Mouse (Mus musculus): ENCODE measurements at regions not wholly inside any gene's neighbourhood (a gene's known extent, or its start where the extent isn't known, plus 50 kb on each side); places are given as distances from the start of the nearest gene placed in this dataset.

DNA sequence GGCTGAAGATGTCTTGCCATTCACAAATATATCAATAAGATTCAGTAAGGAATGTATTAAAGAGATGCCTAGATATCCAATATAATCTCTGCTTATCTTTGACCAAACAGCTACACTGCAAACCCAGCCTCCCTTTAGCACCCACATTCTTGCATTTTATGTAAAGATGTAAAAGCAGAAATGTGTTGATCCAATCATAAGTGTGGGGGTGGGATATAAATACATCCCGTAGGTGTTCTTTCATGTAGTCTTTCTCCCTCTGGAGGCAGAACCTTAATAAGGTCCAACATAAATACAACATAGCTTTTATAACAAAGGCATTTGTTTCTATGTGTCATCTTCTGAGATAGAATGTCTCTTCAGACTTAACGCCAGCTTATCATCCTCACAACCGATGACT, 637.1 kb upstream of the Flrt2 start:
- Histone ChIP-seq H3K4me3 (no peak overlapping the region), H3K27me3 (ENCODE audit: low read depth, poor library complexity, severe bottlenecking) (no peaks in the 10 kb centered on the region), H3K27ac (no peak overlapping the region), H3K4me1 (no peaks in the 10 kb centered on the region), H3K36me3 (no peaks in the 10 kb centered on the region), H3K9me3 (replicated peaks) (no peaks in the 10 kb centered on the region)
- WGBS, result 90% methylated on average over 3 of the region's 3 CpGs
- DNase-seq (ENCODE audit: low spot score), result no peak

GRCm38 (mm10) chr12:95056926-95057325, 635.1 kb upstream of the Flrt2 start:
- H3K27me3 ChIP-seq (ENCODE audit: low read depth, poor library complexity, severe bottlenecking), result no peaks in the 10 kb centered on the region
- H3K27ac ChIP-seq, result no peak overlapping the region
- no peaks in the 10 kb centered on the region for H3K4me1 ChIP-seq
- WGBS, result 91% methylated on average over 7 of the region's 7 CpGs
- no peaks in the 10 kb centered on the region for H3K9me3 ChIP-seq (replicated peaks)
- no peak for DNase-seq (ENCODE audit: low spot score)
- H3K4me3 ChIP-seq, result no peak overlapping the region
- H3K36me3 ChIP-seq, result no peaks in the 10 kb centered on the region

GRCm38 (mm10) chr12:95059396-95059795, 632.6 kb upstream of the Flrt2 start:
- no peaks in the 10 kb centered on the region for H3K9me3 ChIP-seq (replicated peaks)
- WGBS, result 97% methylated on average over 2 of the region's 2 CpGs
- no peak overlapping the region for H3K4me3 ChIP-seq
- no peaks in the 10 kb centered on the region for H3K4me1 ChIP-seq
- no peak overlapping the region for H3K27ac ChIP-seq
- H3K27me3 ChIP-seq (ENCODE audit: low read depth, poor library complexity, severe bottlenecking), result no peaks in the 10 kb centered on the region
- DNase-seq (ENCODE audit: low spot score), result no peak
- H3K36me3 ChIP-seq, result no peaks in the 10 kb centered on the region

GRCm38 (mm10) chr12:95072307-95072706, 619.7 kb upstream of the Flrt2 start:
- Histone ChIP-seq H3K4me3 (no peak overlapping the region), H3K4me1 (peaks cover 5% of the 10 kb centered on the region), H3K9me3 (replicated peaks) (no peaks in the 10 kb centered on the region), H3K36me3 (no peaks in the 10 kb centered on the region), H3K27ac (no peak overlapping the region), H3K27me3 (ENCODE audit: low read depth, poor library complexity, severe bottlenecking) (no peaks in the 10 kb centered on the region)
- WGBS, result 83% methylated on average over 2 of the region's 2 CpGs
- DNase-seq (ENCODE audit: low spot score), result no peak

- no peak for DNase-seq (ENCODE audit: low spot score)
- H3K27ac ChIP-seq, result no peak overlapping the region
- no peaks in the 10 kb centered on the region for H3K9me3 ChIP-seq (replicated peaks)
- WGBS, result 87% methylated on average over 3 of the region's 3 CpGs
- no peaks in the 10 kb centered on the region for H3K36me3 ChIP-seq
- H3K27me3 ChIP-seq (ENCODE audit: low read depth, poor library complexity, severe bottlenecking), result no peaks in the 10 kb centered on the region
- H3K4me3 ChIP-seq, result no peak overlapping the region
- no peaks in the 10 kb centered on the region for H3K4me1 ChIP-seq
Measured at GRCm38 (mm10) chr12:95119223-95119952, 572.6 kb upstream of the Flrt2 start.

- Histone ChIP-seq H3K36me3 (no peaks in the 10 kb centered on the region), H3K9me3 (replicated peaks) (no peaks in the 10 kb centered on the region), H3K4me3 (no peak overlapping the region), H3K27ac (no peak overlapping the region), H3K4me1 (peaks cover 27% of the 10 kb centered on the region), H3K27me3 (ENCODE audit: low read depth, poor library complexity, severe bottlenecking) (no peaks in the 10 kb centered on the region)
- no peak for DNase-seq (ENCODE audit: low spot score)
- 71% methylated on average over 1 of the region's 1 CpGs for WGBS
Measured at GRCm38 (mm10) chr12:95132804-95133203, 559.2 kb upstream of the Flrt2 start.

DNA sequence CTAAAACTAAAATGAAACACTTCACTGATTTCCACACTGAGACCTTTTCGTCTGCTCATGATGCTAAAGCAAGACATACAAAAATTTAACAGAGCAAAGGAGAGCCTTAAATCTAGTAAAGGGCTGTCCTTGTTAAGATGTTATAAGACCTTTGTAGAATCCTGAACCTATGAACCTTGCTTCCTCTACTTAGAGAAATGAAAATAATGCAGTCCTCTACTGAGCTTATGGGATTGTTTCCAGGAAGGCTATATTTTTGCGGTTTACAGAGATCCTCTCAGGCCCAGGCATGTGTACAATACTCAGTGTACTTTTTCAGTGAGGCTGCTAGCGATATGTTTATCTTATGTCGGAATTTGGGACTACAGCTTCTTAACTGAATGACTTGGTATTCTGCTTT, 558.5 kb upstream of the Flrt2 start:
- DNase-seq (ENCODE audit: low spot score), result no peak
- no peaks in the 10 kb centered on the region for H3K9me3 ChIP-seq (replicated peaks)
- no peak overlapping the region for H3K4me3 ChIP-seq
- H3K36me3 ChIP-seq, result no peaks in the 10 kb centered on the region
- H3K27ac ChIP-seq, result no peak overlapping the region
- 93% methylated on average over 4 of the region's 4 CpGs for WGBS
- H3K4me1 ChIP-seq, result peaks cover 27% of the 10 kb centered on the region
- H3K27me3 ChIP-seq (ENCODE audit: low read depth, poor library complexity, severe bottlenecking), result no peaks in the 10 kb centered on the region

DNA sequence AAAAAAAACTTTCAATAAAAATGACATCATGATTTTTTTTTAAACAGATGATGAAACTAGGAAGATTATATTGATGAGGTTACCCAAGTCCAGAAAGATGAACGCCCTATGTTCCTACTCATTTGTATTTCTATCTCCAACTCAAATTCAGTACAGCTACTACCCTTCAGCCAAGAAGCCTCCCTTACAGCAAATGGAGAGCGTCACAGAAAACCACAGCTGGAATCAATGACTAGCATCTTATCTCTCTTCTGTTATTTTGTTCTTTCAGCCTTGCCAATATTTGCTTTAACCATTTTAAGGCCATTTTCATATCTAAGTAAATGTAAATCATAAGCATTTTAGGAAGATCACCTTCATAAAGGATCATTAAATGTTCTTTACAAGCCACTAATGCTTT, 553.9 kb upstream of the Flrt2 start:
- no peak for DNase-seq (ENCODE audit: low spot score)
- Histone ChIP-seq H3K27ac (no peak overlapping the region), H3K9me3 (replicated peaks) (no peaks in the 10 kb centered on the region), H3K36me3 (no peaks in the 10 kb centered on the region), H3K4me1 (peaks cover 3% of the 10 kb centered on the region; the same call in 1 of the 2 replicates), H3K27me3 (ENCODE audit: low read depth, poor library complexity, severe bottlenecking) (no peaks in the 10 kb centered on the region), H3K4me3 (no peak overlapping the region)
- 91% methylated on average over 2 of the region's 2 CpGs for WGBS

DNA sequence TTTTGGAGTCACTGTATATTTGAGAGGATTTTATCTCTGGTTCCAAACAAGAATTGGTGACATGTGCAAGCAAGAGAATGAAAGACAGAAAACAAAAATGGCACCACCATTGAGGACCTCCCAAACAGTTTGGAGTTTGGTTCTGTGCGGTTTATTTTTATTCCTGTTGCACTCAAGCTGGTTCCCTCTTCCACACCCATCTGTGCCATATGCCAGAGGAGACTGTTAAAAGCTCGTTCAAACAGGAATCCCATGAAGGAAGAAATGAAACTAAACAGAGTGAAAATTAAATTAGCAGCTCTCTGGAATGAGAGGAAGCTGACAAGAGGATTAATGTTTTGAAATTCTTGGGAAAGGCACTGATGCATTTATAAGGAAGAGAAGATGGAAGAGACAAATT, 521.0 kb upstream of the Flrt2 start:
- Histone ChIP-seq H3K4me1 (no peaks in the 10 kb centered on the region), H3K27me3 (ENCODE audit: low read depth, poor library complexity, severe bottlenecking) (no peaks in the 10 kb centered on the region), H3K9me3 (replicated peaks) (no peaks in the 10 kb centered on the region), H3K4me3 (no peak overlapping the region), H3K27ac (no peak overlapping the region), H3K36me3 (no peaks in the 10 kb centered on the region)
- no peak for DNase-seq (ENCODE audit: low spot score)
- WGBS, result 70% methylated on average over 2 of the region's 2 CpGs

GRCm38 (mm10) chr12:95173810-95174402, 518.1 kb upstream of the Flrt2 start:
- no peak overlapping the region for H3K27ac ChIP-seq
- H3K4me1 ChIP-seq, result no peaks in the 10 kb centered on the region
- H3K27me3 ChIP-seq (ENCODE audit: low read depth, poor library complexity, severe bottlenecking), result no peaks in the 10 kb centered on the region
- no peaks in the 10 kb centered on the region for H3K36me3 ChIP-seq
- WGBS, result 96% methylated on average over 1 of the region's 1 CpGs
- DNase-seq (ENCODE audit: low spot score), result no peak
- H3K9me3 ChIP-seq (replicated peaks), result no peaks in the 10 kb centered on the region
- H3K4me3 ChIP-seq, result no peak overlapping the region

- H3K4me3 ChIP-seq, result no peak overlapping the region
- H3K27me3 ChIP-seq (ENCODE audit: low read depth, poor library complexity, severe bottlenecking), result no peaks in the 10 kb centered on the region
- no peaks in the 10 kb centered on the region for H3K9me3 ChIP-seq (replicated peaks)
- no peak for DNase-seq (ENCODE audit: low spot score)
- WGBS, result 95% methylated on average over 8 of the region's 8 CpGs
- no peaks in the 10 kb centered on the region for H3K4me1 ChIP-seq
- H3K27ac ChIP-seq, result no peak overlapping the region
- H3K36me3 ChIP-seq, result no peaks in the 10 kb centered on the region
Measured at GRCm38 (mm10) chr12:95202486-95202885, 489.5 kb upstream of the Flrt2 start.

- 84% methylated on average over 3 of the region's 3 CpGs for WGBS
- Histone ChIP-seq H3K36me3 (no peaks in the 10 kb centered on the region), H3K9me3 (replicated peaks) (no peaks in the 10 kb centered on the region), H3K27me3 (ENCODE audit: low read depth, poor library complexity, severe bottlenecking) (no peaks in the 10 kb centered on the region), H3K4me1 (no peaks in the 10 kb centered on the region), H3K4me3 (no peak overlapping the region), H3K27ac (no peak overlapping the region)
- no peak for DNase-seq (ENCODE audit: low spot score)
Measured at GRCm38 (mm10) chr12:95205081-95205480, 486.9 kb upstream of the Flrt2 start.

DNA sequence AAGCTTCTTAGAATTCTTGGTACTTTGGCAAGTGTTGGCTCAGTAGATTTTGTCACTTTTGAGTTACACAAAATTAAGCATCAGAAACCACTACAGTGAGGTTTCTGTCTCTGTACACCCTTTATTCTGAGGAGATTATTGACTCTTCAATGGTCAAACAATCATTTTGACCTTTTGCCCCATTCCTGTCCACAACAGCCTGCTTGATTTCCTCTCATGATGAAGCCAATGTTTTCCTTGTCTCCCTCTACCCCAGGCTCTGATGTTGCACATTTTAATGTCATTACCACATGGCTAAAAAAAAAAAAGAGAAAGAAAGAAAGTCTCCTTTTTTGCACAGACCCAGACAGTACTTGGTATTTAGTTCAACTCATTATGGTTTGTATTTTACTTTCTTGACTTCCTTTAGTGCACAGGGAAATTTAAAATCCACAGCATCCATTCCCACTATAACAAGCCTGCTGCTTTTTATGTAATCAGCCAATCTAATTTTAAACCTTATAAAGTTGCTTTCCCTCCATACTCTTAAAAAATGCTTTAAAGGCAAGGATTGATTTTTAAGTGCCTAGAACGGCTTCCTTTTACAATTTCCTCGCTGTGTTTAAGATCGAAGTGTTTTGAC, 452.8 kb upstream of the Flrt2 start:
- no peak overlapping the region for H3K27ac ChIP-seq
- DNase-seq (ENCODE audit: low spot score), result no peak
- H3K27me3 ChIP-seq (ENCODE audit: low read depth, poor library complexity, severe bottlenecking), result no peaks in the 10 kb centered on the region
- H3K4me1 ChIP-seq, result no peaks in the 10 kb centered on the region
- WGBS, result 71% methylated on average over 3 of the region's 3 CpGs
- H3K36me3 ChIP-seq, result no peaks in the 10 kb centered on the region
- no peak overlapping the region for H3K4me3 ChIP-seq
- H3K9me3 ChIP-seq (replicated peaks), result no peaks in the 10 kb centered on the region
